ENCODE assay signal across 13 mouse cellular contexts in genomic region chr3:83212578-83212977, GRCm38 (mm10).
DNase-seq lines count a peak whose midpoint lies in the region; ATAC-seq lines count a peak whose summit lies in the region.
"Had no signal": no experiment of that assay in that cellular context is flagged by ENCODE, and none has a peak within 500 bp of the region (broad histone marks: within the 10 kb centered on the region; RNA-seq: fewer than 3 reads in every experiment).

No protein-coding gene starts in this region.

- H3K27me3 ChIP-seq in heart, embryonic 16.5 days (ENCODE audit: control insufficient read depth, insufficient read depth, low read length), result no peaks in the 10 kb centered on the region
- H3K27me3 ChIP-seq in embryonic facial prominence, embryonic 14.5 days (replicated peaks; ENCODE audit: control insufficient read depth, insufficient read depth, low read length), result no peaks in the 10 kb centered on the region
- H3K27me3 ChIP-seq: hindbrain, embryonic 12.5 days; midbrain, embryonic 15.5 days had no signal

- H3K9me3 ChIP-seq in heart, embryonic 16.5 days (replicated peaks; ENCODE audit: control insufficient read depth, low read length), result no peaks in the 10 kb centered on the region
- H3K9me3 ChIP-seq in embryonic facial prominence, embryonic 14.5 days (ENCODE audit: control insufficient read depth, low read length), result no peaks in the 10 kb centered on the region
- H3K9me3 ChIP-seq: hindbrain, embryonic 12.5 days; midbrain, embryonic 15.5 days had no signal

- peaks cover 2% of the 10 kb centered on the region; the same call in 1 of the 2 replicates for H3K4me1 ChIP-seq in heart, embryonic 16.5 days (ENCODE audit: control insufficient read depth, insufficient read depth, low read length)
- H3K4me1 ChIP-seq in embryonic facial prominence, embryonic 14.5 days (ENCODE audit: control insufficient read depth, insufficient read depth, low read length), result peaks cover 18% of the 10 kb centered on the region
- H3K4me1 ChIP-seq: midbrain, embryonic 15.5 days had no signal

- no peaks in the 10 kb centered on the region for H3K36me3 ChIP-seq in heart, embryonic 16.5 days (ENCODE audit: control insufficient read depth, insufficient read depth)
- no peaks in the 10 kb centered on the region for H3K36me3 ChIP-seq in embryonic facial prominence, embryonic 14.5 days (ENCODE audit: control insufficient read depth, insufficient read depth, low read length)
- H3K36me3 ChIP-seq: hindbrain, embryonic 12.5 days; midbrain, embryonic 15.5 days had no signal

- no peak overlapping the region for H3K9ac ChIP-seq in heart, embryonic 16.5 days (ENCODE audit: low read length)
- H3K9ac ChIP-seq in embryonic facial prominence, embryonic 14.5 days (ENCODE audit: low read depth, low read length), result no peak overlapping the region
- H3K9ac ChIP-seq: hindbrain, embryonic 12.5 days; midbrain, embryonic 15.5 days had no signal

- intact Hi-C loops in heart, postnatal 10 days (cut with DNase I), result no loop called here
- intact Hi-C loops in left cerebral cortex, postnatal 14 days (cut with DNase I), result no loop called here

- H3K4me2 ChIP-seq in heart, embryonic 16.5 days (ENCODE audit: low read depth, low read length), result no peak overlapping the region
- no peak overlapping the region for H3K4me2 ChIP-seq in embryonic facial prominence, embryonic 14.5 days (ENCODE audit: low read depth, low read length)
- H3K4me2 ChIP-seq: hindbrain, embryonic 12.5 days; midbrain, embryonic 15.5 days had no signal

- no peak for DNase-seq in heart, postnatal 10 days
- peak; percentile 46 to 74 for DNase-seq in left cerebral cortex, postnatal 14 days (ENCODE audit: low spot score in 2 of 2)
- no peak for DNase-seq in left cerebral cortex, adult 8-10 months (ENCODE audit: low spot score in 2 of 2)
- DNase-seq in embryonic facial prominence, embryonic 14.5 days (ENCODE audit: low spot score), result peak; percentile 74
- peak; percentile 31 to 53 for DNase-seq in right cerebral cortex, adult 2 months (ENCODE audit: low spot score in 2 of 2)
- no peak for DNase-seq in thymus, postnatal 14 days
- no peak for DNase-seq in adrenal gland, postnatal 25 days
- DNase-seq: adrenal gland, adult 8-10 months; cerebellum, adult 11 months; thymus, adult 2 months had no signal

- H3K27ac ChIP-seq in heart, embryonic 16.5 days (ENCODE audit: low read length), result 0 out of 2 replicates have a peak overlapping the region, but pooled peaks have one; percentile 10
- H3K27ac ChIP-seq in embryonic facial prominence, embryonic 14.5 days (replicated peaks; ENCODE audit: low read depth, low read length), result peak overlapping the region; percentile 67
- H3K27ac ChIP-seq: hindbrain, embryonic 12.5 days; midbrain, embryonic 15.5 days had no signal

- H3K4me3 ChIP-seq in heart, embryonic 16.5 days (ENCODE audit: low read length), result no peak overlapping the region
- no peak overlapping the region for H3K4me3 ChIP-seq in embryonic facial prominence, embryonic 14.5 days (ENCODE audit: low read depth, low read length)
- H3K4me3 ChIP-seq: hindbrain, embryonic 12.5 days; midbrain, embryonic 15.5 days had no signal

- 54% methylated on average over 7 of the region's 7 CpGs for WGBS in heart, embryonic 16.5 days
- WGBS in embryonic facial prominence, embryonic 14.5 days, result 36% methylated on average over 7 of the region's 7 CpGs

- no peak for ATAC-seq in heart, embryonic 16.5 days (replicated peaks; ENCODE audit: extremely low read depth, insufficient read depth, low FRiP score)
- ATAC-seq in embryonic facial prominence, embryonic 14.5 days (ENCODE audit: low read depth), result no peak
- ATAC-seq: midbrain, embryonic 15.5 days had no signal

Comparison
In these comparisons a context has a peak if more than half of its experiments do, and no peak if none do; other contexts are left out.
1. DNase-seq: peak in left cerebral cortex, postnatal 14 days (2 of 2), embryonic facial prominence, embryonic 14.5 days (single experiment) and right cerebral cortex, adult 2 months (2 of 2); none in heart, postnatal 10 days (0 of 2), left cerebral cortex, adult 8-10 months (0 of 2), thymus, postnatal 14 days (single experiment) and adrenal gland, postnatal 25 days (single experiment).